Mouse (Mus musculus) liver, embryonic 14.5 days (tissue): ENCODE data around the gene Xpnpep1. TPM values are rescaled to one million over a fixed set of nuclear protein-coding genes. Genes with fewer than 3 reads are reported as not detected.

Experiments
- ATAC-seq: fragments of 200-750 bp; cut with Nextera tagmentation; 2 replicates; pipeline ENCODE4 v1.8.0; 2017; ENCODE audit warnings: moderate number of reproducible peaks, mild to moderate bottlenecking, moderate library complexity; ENCODE audit not compliant: insufficient read depth
- DNase-seq, 3 experiments: peaks; one replicate each; pipeline ENCODE4 v3.0.0-alpha.2; 2012 to 2013; ENCODE audit warnings: low read depth in 3 of 3, low spot score in 3 of 3
- H3K27ac ChIP-seq: fragments of 300-500 bp; sonication (generic); 2 replicates; pipeline ENCODE4 v1.5.1; 2014; ENCODE audit warnings: moderate library complexity, mild to moderate bottlenecking, control low read depth, inconsistent platforms
- H3K27me3 ChIP-seq: fragments of 300-500 bp; sonication (generic); 2 replicates; pipeline ENCODE4 v1.6.1; 2014; ENCODE audit warnings: mild to moderate bottlenecking, low read length, moderate library complexity; ENCODE audit not compliant: control insufficient read depth, insufficient read depth
- H3K36me3 ChIP-seq: fragments of 300-500 bp; sonication (generic); replicated peaks from 2 replicates; pipeline ENCODE4 v1.6.1; 2014; ENCODE audit warnings: low read depth; ENCODE audit not compliant: control insufficient read depth, insufficient read depth
- H3K4me1 ChIP-seq, 2 experiments: fragments of 200-500 bp in 1 of 2; fragments of 300-500 bp in 1 of 2; sonication (generic) in 1 of 2; replicated peaks; 2 replicates each; pipeline ENCODE4 v1.6.1; 2012 to 2014; ENCODE audit warnings: antibody characterized with exemption in 1 of 2, inconsistent platforms in 1 of 2, low read length in 1 of 2; ENCODE audit not compliant: control insufficient read depth in 2 of 2, insufficient read depth in 2 of 2
- H3K4me2 ChIP-seq: fragments of 300-500 bp; sonication (generic); 2 replicates; pipeline ENCODE4 v1.6.1; 2014; ENCODE audit warnings: low read depth, mild to moderate bottlenecking, control low read depth, moderate library complexity
- H3K4me3 ChIP-seq, 2 experiments: fragments of 200-500 bp in 1 of 2; fragments of 300-500 bp in 1 of 2; sonication (generic) in 1 of 2; 2 replicates each; pipeline ENCODE4 v1.5.1; 2012 to 2014; ENCODE audit warnings: low read depth in 2 of 2, low read length in 2 of 2, mild to moderate bottlenecking in 2 of 2, control low read depth in 1 of 2, inconsistent platforms in 1 of 2, moderate library complexity in 1 of 2; ENCODE audit not compliant: insufficient read depth in 1 of 2
- H3K9ac ChIP-seq: fragments of 300-500 bp; sonication (generic); replicated peaks from 2 replicates; pipeline ENCODE4 v1.6.1; 2014; ENCODE audit warnings: mild to moderate bottlenecking, control low read depth, moderate library complexity
- H3K9me3 ChIP-seq: fragments of 300-500 bp; sonication (generic); 2 replicates; pipeline ENCODE4 v1.6.1; 2016; ENCODE audit warnings: low read length, mixed read lengths; ENCODE audit not compliant: control insufficient read depth
- CTCF ChIP-seq: IDR thresholded peaks from 2 replicates; pipeline ENCODE4 v1.5.1; 2016; ENCODE audit warnings: antibody characterized with exemption, low read depth, control low read depth
- EP300 ChIP-seq: IDR thresholded peaks from 2 replicates; pipeline ENCODE4 v1.6.1; 2016; ENCODE audit warnings: antibody characterized with exemption, low read depth
- WGBS: fragments of 180-500 bp; shearing (Covaris S2); extraction: QIAGEN DNeasy Blood & Tissue Kit; methylation state at CpG from one replicate; pipeline ENCODE4 v1.1.7; 2014; ENCODE audit not compliant: insufficient replicate concordance; 5-methylcytosine and 5-hydroxymethylcytosine counted together
- polyA plus RNA-seq, 2 experiments: library from polyadenylated mRNA; depleted of rRNA in 1 of 2; stranded (reverse) in 1 of 2; unstranded in 1 of 2; fragments of >200 nt; fragmentation: Nextera tagmentation in 1 of 2; extraction: Ambion mirVana in 1 of 2; gene quantifications; 2 replicates each; pipeline versions ENCODE4 v1.2.1 to v1.2.3; 2012 to 2014

The Xpnpep1 gene
- polyA plus RNA-seq (2012; rRNA removed) (47.4 and 51.9 TPM in 2 replicates), polyA plus RNA-seq (2014; fragmentation: Nextera tagmentation; extraction: Ambion mirVana) (93.9 and 95.1 TPM in 2 replicates)

DNA sequence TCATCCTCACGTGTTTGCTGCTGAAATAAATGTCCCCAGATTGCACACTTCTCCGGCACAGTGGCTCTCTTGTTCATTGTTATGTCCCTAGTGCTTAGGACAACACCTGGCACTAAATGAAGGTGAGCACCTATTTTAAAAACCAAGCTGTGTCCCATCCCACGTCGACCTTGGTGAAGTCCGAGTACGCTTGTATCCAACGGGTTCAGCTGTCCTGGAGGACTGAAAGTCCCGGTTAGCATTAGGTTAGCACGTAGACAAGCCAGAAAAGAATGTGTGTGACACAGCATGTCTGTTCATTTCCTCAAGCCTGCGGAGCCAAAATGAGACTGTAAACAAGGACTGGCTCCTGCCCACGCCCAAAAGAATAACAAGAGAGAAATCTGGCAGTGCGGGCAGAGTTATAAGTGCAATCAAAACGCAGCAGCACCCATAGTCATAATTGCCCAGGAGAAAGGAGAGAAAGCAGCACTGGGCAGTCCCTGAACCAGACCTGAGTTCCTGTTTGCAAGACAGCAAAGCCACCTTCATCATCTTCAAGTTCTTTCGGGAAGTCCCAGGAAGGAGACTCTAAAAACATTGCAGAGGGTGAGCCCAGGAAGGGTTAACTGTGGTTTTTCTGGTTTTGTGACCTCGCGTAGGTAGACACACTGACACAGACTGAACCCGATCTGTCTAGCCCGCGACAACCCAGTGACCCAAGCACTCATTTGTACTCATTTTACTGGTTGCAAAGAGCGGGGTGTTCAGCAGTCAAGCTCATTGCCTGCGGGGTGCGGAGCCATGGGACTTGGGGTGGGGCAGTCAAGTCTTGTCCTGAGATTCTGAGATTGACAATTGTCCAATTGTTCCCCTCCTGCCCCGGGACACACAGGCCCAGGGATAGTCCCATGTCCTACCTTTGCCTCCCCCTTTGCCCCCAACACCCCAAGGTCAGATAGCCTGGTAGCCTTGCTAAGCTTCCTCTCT lies at the start of gene Xpnpep1:
TSS of gene Xpnpep1 (minus strand) at position 51 of the 969 bp plus-strand sequence.
- Histone ChIP-seq H3K4me2 (peak within 1 kb of the TSS; percentile 85), H3K4me3 (peak within 1 kb of the TSS in 1 of 2 experiments; percentile 50; a peak in 3 of 4 replicates), H3K9me3 (no peaks in the 10 kb centered on the region), H3K9ac (no peak within 1 kb of the TSS), H3K36me3 (no peaks in the 10 kb centered on the region), H3K27me3 (no peaks in the 10 kb centered on the region), H3K27ac (peak within 1 kb of the TSS; percentile 9; the same call in 1 of the 2 replicates), H3K4me1 (peaks cover 12 to 23% of the 10 kb centered on the region in 2 experiments)
- 72% methylated on average over 23 of the region's 23 CpGs for WGBS
- no peak for TF ChIP-seq EP300
- TF ChIP-seq CTCF: no peak
- no peak for ATAC-seq
- no peak for DNase-seq

GRCm38 (mm10) chr19:53087268-53088143 lies 47.5 kb upstream of the Xpnpep1 start:
- TF ChIP-seq EP300 (no peak), CTCF (no peak)
- Histone ChIP-seq H3K9me3 (no peaks in the 10 kb centered on the region), H3K4me3 (no peak overlapping the region), H3K4me2 (peak overlapping the region; percentile 6; the same call in 1 of the 2 replicates), H3K36me3 (no peaks in the 10 kb centered on the region), H3K9ac (no peak overlapping the region), H3K4me1 (peaks cover 3 to 21% of the 10 kb centered on the region in 2 experiments; a peak in 2 of 4 replicates), H3K27ac (no peak overlapping the region), H3K27me3 (no peaks in the 10 kb centered on the region)
- DNase-seq (no peak), ATAC-seq (peak; percentile 43)
- WGBS: 34% methylated on average over 25 of the region's 25 CpGs

DNA sequence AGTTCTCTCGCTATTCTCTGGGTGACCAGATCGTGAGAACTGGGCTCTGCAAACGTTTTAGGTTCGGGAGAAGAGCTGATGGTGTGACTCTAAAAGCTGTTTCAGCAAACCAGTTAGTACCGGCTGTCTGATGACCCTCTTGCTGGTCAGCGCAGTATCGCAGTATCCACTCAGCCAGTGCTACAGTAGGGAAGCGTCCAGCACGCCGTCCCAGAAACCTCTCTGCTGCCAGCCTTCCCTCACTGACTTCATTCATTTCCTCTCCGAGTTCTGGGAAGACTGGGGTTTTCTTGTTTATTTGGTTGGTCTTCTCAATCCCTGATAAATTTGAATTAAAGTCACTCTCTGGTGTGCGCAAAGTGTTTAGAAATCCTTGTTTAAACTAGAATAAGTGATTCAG lies 46.8 kb upstream of the Xpnpep1 start:
- no peak for DNase-seq
- no peak overlapping the region for H3K27ac ChIP-seq
- H3K27me3 ChIP-seq: no peaks in the 10 kb centered on the region
- no peaks in the 10 kb centered on the region for H3K9me3 ChIP-seq
- no peak for ATAC-seq
- peaks cover under 1 to 16% of the 10 kb centered on the region in 2 experiments; a peak in 2 of 4 replicates for H3K4me1 ChIP-seq
- H3K36me3 ChIP-seq: no peaks in the 10 kb centered on the region
- H3K9ac ChIP-seq: no peak overlapping the region
- H3K4me3 ChIP-seq: no peak overlapping the region
- WGBS: 57% methylated on average over 12 of the region's 12 CpGs
- no peak overlapping the region; the same call in 1 of the 2 replicates for H3K4me2 ChIP-seq
- TF ChIP-seq CTCF (no peak), EP300 (no peak)

GRCm38 (mm10) chr19:53084735-53085134 lies 44.7 kb upstream of the Xpnpep1 start:
- Histone ChIP-seq H3K27me3 (no peaks in the 10 kb centered on the region), H3K36me3 (no peaks in the 10 kb centered on the region), H3K27ac (no peak overlapping the region), H3K4me2 (no peak overlapping the region), H3K9me3 (no peaks in the 10 kb centered on the region), H3K9ac (no peak overlapping the region), H3K4me3 (no peak overlapping the region), H3K4me1 (peaks cover 0 to 13% of the 10 kb centered on the region in 2 experiments; a peak in 2 of 4 replicates)
- 42% methylated on average over 5 of the region's 5 CpGs for WGBS
- DNase-seq (no peak), ATAC-seq (no peak)
- no peak for TF ChIP-seq CTCF
- TF ChIP-seq EP300: no peak
